Mouse (Mus musculus): Measurements from ENCODE around the gene Trpm8. TPM values are rescaled to one million over a fixed set of nuclear protein-coding genes. Genes with fewer than 3 reads are reported as not detected.

The Trpm8 gene
- total RNA-seq, 2 experiments from 2014 or later: not detected

DNA sequence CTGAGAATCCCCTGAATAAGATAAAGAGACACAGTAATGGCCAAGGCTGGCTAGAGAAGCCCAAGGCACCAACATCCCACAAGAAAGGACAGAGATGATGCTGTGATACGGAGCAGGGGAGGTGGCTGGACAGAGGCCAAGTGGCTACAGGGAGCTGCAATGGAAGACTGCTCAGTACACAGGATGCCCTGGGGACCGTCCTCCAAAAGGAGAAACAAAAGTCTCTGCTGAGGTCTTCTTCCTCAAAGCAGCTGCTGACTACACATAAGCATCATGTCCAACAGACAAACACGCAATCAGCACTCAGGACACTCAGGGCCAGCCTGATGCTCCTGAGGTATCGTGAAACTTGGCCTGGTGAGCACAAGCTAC, 12.6 kb upstream of the Trpm8 start:
- peak in 1 of 2 experiments; percentile 70 for DNase-seq

DNA sequence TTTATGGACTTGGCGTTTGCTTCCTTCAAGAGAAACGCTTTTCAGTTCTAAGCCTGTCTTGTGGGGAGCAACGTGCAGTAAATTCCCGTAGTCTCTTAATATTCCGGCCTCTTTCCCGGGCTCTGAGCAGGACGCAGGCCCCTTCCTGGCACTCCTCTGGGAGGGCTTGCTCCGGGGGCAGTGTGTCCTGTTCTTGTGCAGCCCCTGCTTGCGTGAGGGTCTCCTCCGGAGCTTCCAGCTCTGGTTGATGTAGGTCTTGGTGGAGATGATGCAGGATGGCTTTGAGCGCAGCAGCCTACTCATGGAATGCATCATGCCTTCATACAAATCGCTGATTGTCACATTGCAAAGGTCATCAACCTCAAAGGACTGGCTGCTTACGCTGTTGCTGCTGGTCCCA, 11.3 kb upstream of the Trpm8 start:
- no peak for DNase-seq

DNA sequence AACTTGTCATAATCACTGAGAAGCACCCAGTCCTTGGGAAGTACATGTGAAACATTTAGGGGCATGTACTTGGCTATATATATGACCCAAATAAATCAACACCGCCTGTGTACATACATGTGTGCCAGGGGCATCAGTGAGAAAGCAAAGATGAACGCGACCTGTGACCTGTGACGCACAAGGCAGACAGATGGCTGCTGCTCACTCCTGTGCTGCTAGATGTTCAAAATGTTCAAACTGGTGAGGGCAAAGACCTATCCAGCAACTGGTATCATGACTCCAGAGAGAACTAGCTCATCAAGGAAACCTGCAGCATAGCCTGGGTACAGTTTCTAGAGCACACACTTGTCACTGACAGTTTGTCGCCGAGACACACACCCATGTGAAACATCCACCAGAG, 10.0 kb upstream of the Trpm8 start:
- DNase-seq: no peak

DNA sequence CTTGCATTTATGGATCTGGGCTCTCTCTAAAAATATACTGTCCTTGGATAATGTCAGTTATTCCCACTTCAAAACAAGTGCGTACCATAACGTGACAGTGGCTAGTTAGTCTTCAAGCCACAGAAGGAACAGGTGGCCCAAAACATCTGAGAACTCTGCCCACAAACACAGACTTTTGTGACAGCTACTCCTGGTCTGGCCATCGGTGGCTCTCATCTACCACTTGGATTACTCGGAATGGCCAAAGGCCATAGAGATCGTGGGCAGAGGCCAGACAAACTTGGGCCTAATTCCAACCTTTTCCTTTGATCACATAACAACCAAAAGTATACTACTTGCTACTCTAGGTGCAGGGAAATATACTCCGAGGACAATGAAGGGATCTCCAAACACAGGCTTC, 9.4 kb upstream of the Trpm8 start:
- DNase-seq: no peak

GRCm38 (mm10) chr1:88269539-88270309, 7.7 kb upstream of the Trpm8 start:
- no peak for DNase-seq

- DNase-seq: no peak
These were observed 4.6 kb upstream of the Trpm8 start for GRCm38 (mm10) chr1:88272851-88273250.

DNA sequence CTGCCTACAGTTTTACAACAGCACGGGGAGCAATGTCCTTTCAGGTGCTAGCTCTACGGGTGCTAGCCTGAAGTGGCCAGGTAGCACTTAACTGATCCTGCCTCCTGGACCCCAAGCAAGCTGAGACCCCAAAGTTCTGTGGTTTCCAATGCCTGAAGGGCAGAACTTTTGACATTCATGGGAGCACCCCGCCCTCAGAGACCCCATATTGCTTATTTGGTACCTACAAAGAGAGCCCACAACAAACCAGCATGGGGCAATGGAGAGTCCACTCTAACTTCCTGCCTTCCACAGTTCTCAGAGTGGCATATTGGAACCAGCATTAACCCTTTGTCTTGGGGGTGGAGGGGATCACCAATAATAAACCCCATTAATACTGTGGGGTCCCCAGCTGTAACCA, 4.1 kb upstream of the Trpm8 start:
- no peak for DNase-seq

GRCm38 (mm10) chr1:88273832-88274231, 3.6 kb upstream of the Trpm8 start:
- no peak for DNase-seq

- no peak for DNase-seq
These were observed 2.9 kb upstream of the Trpm8 start for GRCm38 (mm10) chr1:88274371-88275077.

GRCm38 (mm10) chr1:88275078-88275680, 2.3 kb upstream of the Trpm8 start:
- DNase-seq: no peak

DNA sequence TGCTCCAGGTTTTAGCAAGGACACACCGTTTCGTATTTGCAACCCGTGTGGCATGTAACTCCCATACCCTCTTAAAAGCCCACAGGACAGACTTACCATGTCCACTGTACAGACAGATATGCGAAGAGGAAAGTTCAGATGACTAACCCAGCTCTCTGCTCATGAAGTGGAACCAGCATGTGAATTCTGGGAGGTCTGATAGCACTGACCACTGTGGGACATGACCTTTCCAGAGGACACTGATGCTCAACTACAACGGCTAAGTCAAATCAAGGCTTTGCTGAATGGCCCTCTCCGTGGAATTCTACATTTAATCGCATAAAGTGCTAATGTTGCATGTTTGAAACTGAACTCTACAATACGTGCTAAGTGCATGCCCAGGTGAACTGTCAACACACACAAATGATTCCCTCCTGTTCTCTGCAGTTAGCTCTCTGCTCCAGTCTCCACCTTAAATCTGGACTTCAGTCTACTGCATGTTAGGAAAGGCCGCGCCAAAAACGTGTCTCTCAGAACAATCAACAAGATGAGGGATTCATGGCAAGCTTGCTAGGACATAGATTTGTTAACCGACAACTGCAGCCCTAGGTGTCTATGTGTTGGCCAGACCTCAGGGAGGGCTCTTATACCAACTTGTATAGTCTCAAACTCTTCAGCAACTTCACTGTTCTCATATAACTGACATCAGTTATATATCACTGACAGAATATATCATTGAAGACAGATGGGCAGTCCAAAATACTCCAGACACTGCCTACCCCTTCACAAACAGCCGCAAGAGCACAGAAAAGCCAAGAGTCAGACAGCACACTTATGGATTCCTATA, 1.6 kb upstream of the Trpm8 start:
- no peak for DNase-seq

DNA sequence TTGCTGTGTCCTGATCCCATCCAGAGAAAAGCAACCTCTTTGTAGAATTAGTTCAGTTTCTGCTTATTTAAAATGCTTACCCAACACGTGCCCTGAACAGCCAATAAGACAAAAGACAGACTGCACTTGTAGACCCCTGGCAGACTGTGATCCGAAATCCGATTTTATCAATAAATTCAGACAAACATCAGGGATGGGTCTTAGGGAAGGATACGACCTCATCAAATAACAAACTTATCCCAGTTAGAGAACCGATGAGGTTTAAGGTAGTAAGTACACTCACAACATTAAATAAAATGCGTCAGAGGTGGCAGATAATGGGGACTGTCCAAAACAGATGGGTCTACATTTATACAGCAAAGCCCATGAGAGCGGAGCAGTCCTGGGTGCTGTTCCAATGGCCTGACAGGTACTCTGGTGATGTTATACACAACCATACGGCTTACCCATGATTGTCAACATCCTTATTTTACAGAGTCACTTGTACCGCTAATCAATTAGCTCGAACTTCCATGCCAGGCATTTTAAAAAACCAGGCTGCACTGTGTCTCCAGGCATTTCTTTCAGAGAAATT, 850 bp upstream of the Trpm8 start:
- DNase-seq: no peak

GRCm38 (mm10) chr1:88277818-88278511, 504 bp downstream of the Trpm8 start:
- DNase-seq: no peak

DNA sequence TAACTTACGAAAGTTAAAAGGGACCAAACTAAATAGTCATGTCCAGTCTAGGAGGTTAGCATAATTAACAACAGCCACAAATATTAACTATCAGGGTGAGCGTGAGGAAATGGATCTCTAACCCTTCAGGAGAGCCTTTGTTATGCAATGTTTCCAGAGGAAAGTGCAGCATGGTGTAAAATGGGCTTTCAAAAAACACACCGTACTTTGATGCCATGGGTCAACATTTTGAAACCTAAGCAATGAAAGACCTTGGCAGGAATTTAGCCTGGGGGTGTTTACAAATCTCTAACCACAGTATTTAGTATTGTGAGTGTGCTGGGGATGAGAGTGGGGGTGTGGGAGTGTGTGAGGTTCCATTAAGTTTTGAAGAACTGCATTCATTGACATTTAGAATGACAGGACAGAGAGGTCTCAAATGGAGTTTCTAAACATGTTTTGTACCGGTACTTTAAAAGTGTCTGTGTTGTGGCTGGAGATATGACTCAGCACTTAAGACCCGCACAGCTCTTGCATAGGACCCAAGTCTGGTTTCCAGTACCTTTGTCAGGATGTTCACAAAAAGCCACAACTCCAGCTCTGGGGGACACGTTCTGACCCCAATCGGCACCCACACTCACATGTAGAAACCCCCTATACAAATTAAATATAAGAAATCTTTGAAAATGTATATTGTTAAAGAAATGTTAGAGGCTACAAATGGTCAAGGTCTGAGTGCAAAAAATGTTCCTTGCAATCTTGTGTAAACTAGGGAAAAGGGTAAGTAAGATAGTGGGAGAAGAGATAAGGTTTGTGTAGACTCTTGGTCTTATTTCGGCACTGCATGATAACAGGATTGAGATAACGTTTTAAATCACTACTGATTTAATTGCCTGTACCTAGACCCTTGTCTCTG, 1.9 kb downstream of the Trpm8 start:
- no peak for DNase-seq

DNA sequence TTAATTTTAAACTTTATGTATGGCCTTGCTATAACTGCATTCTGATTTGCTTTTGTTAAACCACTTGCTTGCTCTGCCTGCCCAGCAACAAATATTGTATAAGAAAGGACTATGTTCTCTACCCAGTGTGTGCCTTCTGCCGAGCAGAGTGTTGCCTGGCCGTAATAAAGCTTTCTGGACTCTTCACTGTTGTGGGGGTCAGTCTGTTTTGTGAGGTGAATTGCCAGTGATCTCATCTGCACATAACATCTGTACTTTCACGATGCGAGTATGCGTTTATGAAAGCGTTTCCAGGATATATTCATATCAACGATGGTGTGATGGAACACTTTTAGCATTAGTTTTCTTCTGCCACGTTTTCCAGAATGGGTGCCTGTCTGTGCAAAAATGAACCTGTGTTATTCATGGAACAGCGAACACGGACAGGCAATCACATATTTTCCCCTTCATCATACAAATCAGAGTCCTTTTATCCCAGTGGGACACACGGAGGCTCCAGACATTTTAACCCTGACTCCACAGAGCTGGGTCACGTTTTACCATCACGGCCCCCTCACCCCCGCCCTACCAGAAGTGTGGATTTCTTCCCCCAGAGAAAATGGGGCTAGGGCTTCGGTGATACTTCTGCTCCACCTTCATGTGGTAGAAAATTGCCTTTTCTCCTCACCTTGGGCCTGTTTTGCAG, 2.7 kb downstream of the Trpm8 start:
- no peak for DNase-seq

- DNase-seq: no peak
These were observed 4.8 kb downstream of the Trpm8 start for GRCm38 (mm10) chr1:88282301-88282700.

DNA sequence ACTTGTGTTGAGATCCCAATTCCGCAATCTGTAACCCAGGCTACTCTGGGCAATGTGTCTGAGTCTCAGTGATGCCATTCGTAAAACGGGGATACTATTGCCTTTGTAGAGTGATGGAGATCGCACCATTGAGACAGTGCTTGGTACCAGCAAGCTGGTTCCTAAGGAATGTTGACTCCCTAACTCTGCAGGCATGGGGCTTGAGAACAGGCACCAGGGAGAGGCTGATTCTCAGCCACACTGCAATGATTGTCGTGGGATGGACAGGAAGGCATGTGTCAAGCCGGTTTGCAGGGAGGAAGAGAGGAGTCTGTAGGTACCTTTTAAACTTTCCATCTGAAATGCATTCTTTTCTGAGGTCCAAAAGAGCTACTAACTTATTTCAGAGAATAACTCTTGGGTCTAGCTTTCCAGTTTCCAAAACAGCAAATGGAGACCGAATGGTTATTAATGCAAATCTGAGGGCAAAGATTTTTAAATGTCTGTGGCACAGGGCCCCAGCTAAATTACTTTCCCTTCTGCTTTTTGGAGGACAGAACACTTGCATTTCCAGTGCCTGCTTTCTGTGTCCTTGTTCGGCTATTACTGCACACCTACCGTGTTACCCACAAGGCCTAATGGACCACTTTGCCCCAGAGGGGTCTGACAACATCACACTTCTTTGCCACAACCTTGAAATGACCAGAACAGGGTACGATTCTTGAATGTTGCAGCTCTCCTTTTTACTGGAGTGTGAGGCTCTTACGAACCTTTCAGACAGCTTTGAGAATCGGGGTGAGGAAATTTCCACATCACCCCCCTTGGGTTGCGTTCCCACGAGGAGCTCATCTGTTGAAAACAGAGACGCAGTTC, 6.1 kb downstream of the Trpm8 start:
- DNase-seq: no peak

- no peak for DNase-seq
These were observed 6.9 kb downstream of the Trpm8 start for GRCm38 (mm10) chr1:88284228-88284945.

All from adrenal gland, postnatal 36 days (tissue).